Mouse (Mus musculus): Measurements from ENCODE around the gene Maco1. TPM values are rescaled to one million over a fixed set of nuclear protein-coding genes. Genes with fewer than 3 reads are reported as not detected.

Maco1 gene
- total RNA-seq, 1 experiment, result 56.1 TPM

GRCm38 (mm10) chr4:134756953-134757352 lies 96.2 kb downstream of the Maco1 start:
- in situ Hi-C loops (cut with MboI; ENCODE audit: low sequenced_read_pairs in 2 of 2, unreplicated experiment in 2 of 2), result no loop called here
- Histone ChIP-seq H3K9ac (ENCODE audit: insufficient read depth, low read depth, low read length, poor library complexity, severe bottlenecking) (no peak overlapping the region), H3K9me3 (ENCODE audit: control insufficient read depth, insufficient read depth, low read depth, low read length) (no peaks in the 10 kb centered on the region), H3K4me1 (ENCODE audit: control insufficient read depth in 2 of 2, insufficient read depth in 2 of 2, low read length in 2 of 2, poor library complexity in 1 of 2) (peaks cover 7 to 28% of the 10 kb centered on the region in 2 experiments; a peak in 3 of 4 replicates), H3K36me3 (ENCODE audit: control insufficient read depth, insufficient read depth, low read length, poor library complexity, severe bottlenecking) (peaks cover 6% of the 10 kb centered on the region; the same call in 1 of the 2 replicates), H3K27ac (ENCODE audit: insufficient read depth, low read depth, low read length, poor library complexity, severe bottlenecking) (no peak overlapping the region), H3K4me3 (ENCODE audit: insufficient read depth in 1 of 2, low read depth in 1 of 2, low read length in 2 of 2, poor library complexity in 1 of 2, severe bottlenecking in 1 of 2) (no peak overlapping the region)
- no peak for DNase-seq (ENCODE audit: low read depth, low spot score)
- no peak for TF ChIP-seq CHD2 (IDR thresholded peaks at IDR 0.05; ENCODE audit: low read depth, low read length)
- TF ChIP-seq HCFC1 (IDR thresholded peaks at IDR 0.05; ENCODE audit: borderline replicate concordance, insufficient read depth, low read length), result no peak

- H3K27ac ChIP-seq (ENCODE audit: insufficient read depth, low read depth, low read length, poor library complexity, severe bottlenecking), result no peak overlapping the region
- no peak overlapping the region for H3K4me3 ChIP-seq (ENCODE audit: insufficient read depth in 1 of 2, low read depth in 1 of 2, low read length in 2 of 2, poor library complexity in 1 of 2, severe bottlenecking in 1 of 2)
- in situ Hi-C loops (cut with MboI; ENCODE audit: low sequenced_read_pairs in 2 of 2, unreplicated experiment in 2 of 2), result no loop called here
- no peak for DNase-seq (ENCODE audit: low read depth, low spot score)
- no peaks in the 10 kb centered on the region for H3K9me3 ChIP-seq (ENCODE audit: control insufficient read depth, insufficient read depth, low read depth, low read length)
- peaks cover 6% of the 10 kb centered on the region; the same call in 1 of the 2 replicates for H3K36me3 ChIP-seq (ENCODE audit: control insufficient read depth, insufficient read depth, low read length, poor library complexity, severe bottlenecking)
- TF ChIP-seq CHD2 (IDR thresholded peaks at IDR 0.05; ENCODE audit: low read depth, low read length) (no peak), HCFC1 (IDR thresholded peaks at IDR 0.05; ENCODE audit: borderline replicate concordance, insufficient read depth, low read length) (no peak), MAFK (IDR thresholded peaks at IDR 0.05; ENCODE audit: insufficient read depth, low read depth, low read length) (no peak), ZNF384 (IDR thresholded peaks at IDR 0.05; ENCODE audit: low read depth, low read length) (no peak), ZC3H11A (IDR thresholded peaks at IDR 0.05; ENCODE audit: borderline replicate concordance, low read depth, low read length) (no peak)
- H3K4me1 ChIP-seq (ENCODE audit: control insufficient read depth in 2 of 2, insufficient read depth in 2 of 2, low read length in 2 of 2, poor library complexity in 1 of 2), result peaks cover 2 to 24% of the 10 kb centered on the region in 2 experiments; a peak in 2 of 4 replicates
- H3K9ac ChIP-seq (ENCODE audit: insufficient read depth, low read depth, low read length, poor library complexity, severe bottlenecking), result no peak overlapping the region
These were observed 98.2 kb downstream of the Maco1 start for GRCm38 (mm10) chr4:134754941-134755340.

GRCm38 (mm10) chr4:134754371-134754770 lies 98.8 kb downstream of the Maco1 start:
- DNase-seq (ENCODE audit: low read depth, low spot score), result no peak
- no peak overlapping the region for H3K4me3 ChIP-seq (ENCODE audit: insufficient read depth in 1 of 2, low read depth in 1 of 2, low read length in 2 of 2, poor library complexity in 1 of 2, severe bottlenecking in 1 of 2)
- TF ChIP-seq HCFC1 (IDR thresholded peaks at IDR 0.05; ENCODE audit: borderline replicate concordance, insufficient read depth, low read length) (no peak), ZNF384 (IDR thresholded peaks at IDR 0.05; ENCODE audit: low read depth, low read length) (no peak), MAFK (IDR thresholded peaks at IDR 0.05; ENCODE audit: insufficient read depth, low read depth, low read length) (no peak), ZC3H11A (IDR thresholded peaks at IDR 0.05; ENCODE audit: borderline replicate concordance, low read depth, low read length) (no peak), CHD2 (IDR thresholded peaks at IDR 0.05; ENCODE audit: low read depth, low read length) (no peak)
- H3K27ac ChIP-seq (ENCODE audit: insufficient read depth, low read depth, low read length, poor library complexity, severe bottlenecking), result no peak overlapping the region
- H3K36me3 ChIP-seq (ENCODE audit: control insufficient read depth, insufficient read depth, low read length, poor library complexity, severe bottlenecking), result peaks cover 6% of the 10 kb centered on the region; the same call in 1 of the 2 replicates
- H3K9ac ChIP-seq (ENCODE audit: insufficient read depth, low read depth, low read length, poor library complexity, severe bottlenecking), result no peak overlapping the region
- in situ Hi-C loops (cut with MboI; ENCODE audit: low sequenced_read_pairs in 2 of 2, unreplicated experiment in 2 of 2), result no loop called here
- H3K9me3 ChIP-seq (ENCODE audit: control insufficient read depth, insufficient read depth, low read depth, low read length), result no peaks in the 10 kb centered on the region
- H3K4me1 ChIP-seq (ENCODE audit: control insufficient read depth in 2 of 2, insufficient read depth in 2 of 2, low read length in 2 of 2, poor library complexity in 1 of 2), result peaks cover 2 to 29% of the 10 kb centered on the region in 2 experiments; a peak in 2 of 4 replicates

- Histone ChIP-seq H3K4me1 (ENCODE audit: control insufficient read depth in 2 of 2, insufficient read depth in 2 of 2, low read length in 2 of 2, poor library complexity in 1 of 2) (peaks cover 2 to 28% of the 10 kb centered on the region in 2 experiments; a peak in 2 of 4 replicates), H3K9ac (ENCODE audit: insufficient read depth, low read depth, low read length, poor library complexity, severe bottlenecking) (no peak overlapping the region), H3K4me3 (ENCODE audit: insufficient read depth in 1 of 2, low read depth in 1 of 2, low read length in 2 of 2, poor library complexity in 1 of 2, severe bottlenecking in 1 of 2) (no peak overlapping the region), H3K36me3 (ENCODE audit: control insufficient read depth, insufficient read depth, low read length, poor library complexity, severe bottlenecking) (peaks cover 8% of the 10 kb centered on the region; the same call in 1 of the 2 replicates), H3K27ac (ENCODE audit: insufficient read depth, low read depth, low read length, poor library complexity, severe bottlenecking) (no peak overlapping the region), H3K9me3 (ENCODE audit: control insufficient read depth, insufficient read depth, low read depth, low read length) (no peaks in the 10 kb centered on the region)
- DNase-seq (ENCODE audit: low read depth, low spot score), result no peak
- TF ChIP-seq ZC3H11A (IDR thresholded peaks at IDR 0.05; ENCODE audit: borderline replicate concordance, low read depth, low read length) (no peak), CHD2 (IDR thresholded peaks at IDR 0.05; ENCODE audit: low read depth, low read length) (no peak), ZNF384 (IDR thresholded peaks at IDR 0.05; ENCODE audit: low read depth, low read length) (no peak), MAFK (IDR thresholded peaks at IDR 0.05; ENCODE audit: insufficient read depth, low read depth, low read length) (no peak), HCFC1 (IDR thresholded peaks at IDR 0.05; ENCODE audit: borderline replicate concordance, insufficient read depth, low read length) (no peak)
- in situ Hi-C loops (cut with MboI; ENCODE audit: low sequenced_read_pairs in 2 of 2, unreplicated experiment in 2 of 2), result no loop called here
These were observed 99.5 kb downstream of the Maco1 start for GRCm38 (mm10) chr4:134753516-134754261.
